Mouse (Mus musculus): ENCODE measurements around the gene Slc4a3. TPM values are rescaled to one million over a fixed set of nuclear protein-coding genes. Genes with fewer than 3 reads are reported as not detected.

Gene Slc4a3
- polyA plus RNA-seq, 1 experiment from 2014 or later, result 13.4 TPM

GRCm38 (mm10) chr1:75555680-75556079 is 9.6 kb downstream of the Slc4a3 start:
- Histone ChIP-seq H3K4me1 (replicated peaks) (peaks cover 10% of the 10 kb centered on the region), H3K27ac (no peak overlapping the region), H3K9ac (no peak overlapping the region), H3K36me3 (0 out of 2 replicates have a peak, but pooled peaks cover 4% of the 10 kb centered on the region), H3K27me3 (replicated peaks) (no peaks in the 10 kb centered on the region), H3K9me3 (no peaks in the 10 kb centered on the region), H3K4me2 (replicated peaks) (no peak overlapping the region), H3K4me3 (replicated peaks) (no peak overlapping the region)
- no peak for ATAC-seq
- WGBS, result 84% methylated on average over 7 of the region's 7 CpGs

DNA sequence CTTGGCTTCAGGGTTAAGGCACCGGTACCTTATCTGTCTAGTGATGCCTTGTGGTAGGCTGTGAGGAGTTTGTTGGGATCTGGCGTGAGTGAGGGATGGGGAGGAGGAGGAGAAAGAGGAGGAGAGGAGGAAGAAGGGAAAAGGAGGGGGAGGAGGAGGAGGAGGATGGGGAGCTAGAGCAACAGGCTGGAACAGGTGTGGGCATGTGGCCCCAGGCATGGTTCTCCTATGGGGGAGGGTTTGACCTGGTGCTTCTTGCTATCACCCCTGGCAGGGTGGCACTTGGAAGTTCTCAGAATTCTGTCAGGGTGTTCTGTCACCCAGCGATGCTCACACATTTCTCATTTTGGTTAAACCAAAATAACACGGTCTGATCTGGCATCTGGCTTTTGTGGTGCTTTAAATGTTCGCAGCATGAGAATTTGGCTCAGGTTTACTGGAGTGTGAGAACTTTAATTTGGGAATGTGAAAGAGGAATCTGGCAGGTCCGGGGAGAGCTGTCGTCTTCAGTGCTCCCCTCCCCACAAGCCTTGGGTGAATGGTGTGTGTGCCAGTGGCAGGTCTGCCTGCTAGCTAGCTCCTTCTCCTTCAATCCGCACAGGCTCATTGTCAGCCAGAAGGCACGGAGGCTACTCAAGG is 10.2 kb downstream of the Slc4a3 start:
- no peak for ATAC-seq
- no peak overlapping the region for H3K27ac ChIP-seq
- 0 out of 2 replicates have a peak, but pooled peaks cover 4% of the 10 kb centered on the region for H3K36me3 ChIP-seq
- H3K4me1 ChIP-seq (replicated peaks), result peaks cover 10% of the 10 kb centered on the region
- 88% methylated on average over 9 of the region's 9 CpGs for WGBS
- no peak overlapping the region for H3K4me2 ChIP-seq (replicated peaks)
- H3K9ac ChIP-seq, result no peak overlapping the region
- H3K27me3 ChIP-seq (replicated peaks), result no peaks in the 10 kb centered on the region
- H3K9me3 ChIP-seq, result no peaks in the 10 kb centered on the region
- H3K4me3 ChIP-seq (replicated peaks), result no peak overlapping the region

DNA sequence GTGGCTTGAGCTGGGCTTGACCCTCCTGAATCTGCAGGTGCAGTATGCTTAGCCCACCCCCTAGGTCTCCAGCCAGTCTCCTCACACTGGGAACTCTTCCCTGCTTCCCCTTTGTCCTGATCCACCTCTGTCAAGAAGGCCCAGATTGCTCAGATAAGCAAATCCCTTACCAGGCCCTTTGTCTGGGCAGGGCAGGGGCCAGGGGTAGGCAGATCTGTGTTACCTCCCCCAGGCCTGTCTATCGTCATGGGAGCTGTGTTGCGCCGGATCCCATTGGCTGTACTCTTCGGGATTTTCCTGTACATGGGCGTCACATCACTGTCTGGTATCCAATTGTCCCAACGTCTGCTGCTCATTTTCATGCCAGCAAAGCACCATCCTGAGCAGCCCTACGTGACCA is 11.0 kb downstream of the Slc4a3 start:
- Histone ChIP-seq H3K4me3 (replicated peaks) (no peak overlapping the region), H3K27me3 (replicated peaks) (no peaks in the 10 kb centered on the region), H3K36me3 (0 out of 2 replicates have a peak, but pooled peaks cover 2% of the 10 kb centered on the region), H3K9me3 (no peaks in the 10 kb centered on the region), H3K27ac (no peak overlapping the region), H3K4me2 (replicated peaks) (no peak overlapping the region), H3K9ac (no peak overlapping the region), H3K4me1 (replicated peaks) (peaks cover 10% of the 10 kb centered on the region)
- WGBS, result 88% methylated on average over 7 of the region's 7 CpGs
- ATAC-seq, result no peak

DNA sequence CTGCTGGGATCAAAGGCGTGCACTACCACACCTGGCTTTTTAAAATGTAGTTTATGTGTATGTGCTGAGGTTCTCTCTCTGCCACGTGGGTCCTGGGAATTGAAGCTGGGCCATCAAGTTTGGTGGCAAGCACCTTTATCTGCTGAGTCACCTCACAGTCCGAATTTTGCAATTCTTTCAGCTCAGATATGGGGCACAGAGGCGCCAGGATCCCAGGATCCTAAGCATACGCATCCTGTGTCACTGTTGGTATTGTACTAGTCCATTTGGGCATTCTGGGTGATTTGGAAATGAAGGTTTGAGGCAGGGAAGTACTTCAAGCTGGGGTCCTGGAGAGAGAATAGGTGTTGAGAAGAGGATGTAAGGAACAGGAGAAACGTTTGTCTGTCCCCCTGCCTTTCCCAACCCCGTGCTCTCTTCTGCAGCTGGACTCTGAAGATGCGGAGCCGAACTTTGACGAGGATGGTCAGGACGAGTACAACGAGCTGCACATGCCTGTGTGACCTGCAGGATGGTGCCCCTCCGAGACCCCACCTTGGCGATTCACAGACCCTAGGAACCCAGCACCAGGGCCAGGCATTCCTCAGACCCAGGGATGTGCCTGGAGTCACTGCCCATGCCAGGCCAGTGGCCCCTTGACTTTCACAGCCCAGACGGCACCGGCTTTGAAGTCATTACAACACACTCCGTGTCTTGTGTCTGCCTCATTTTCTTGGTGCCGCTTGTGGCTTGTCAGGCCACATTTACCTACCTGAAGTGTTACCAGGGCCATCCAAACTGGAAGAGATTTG is 12.5 kb downstream of the Slc4a3 start:
- peak overlapping the region; percentile 55; the same call in 1 of the 2 replicates for H3K4me2 ChIP-seq (replicated peaks)
- 84% methylated on average over 18 of the region's 18 CpGs for WGBS
- H3K9me3 ChIP-seq, result no peaks in the 10 kb centered on the region
- H3K27ac ChIP-seq, result peak overlapping the region; percentile 62
- ATAC-seq, result 0 out of 2 replicates have a peak, but pooled peaks have one; percentile 4
- no peak overlapping the region; the same call in 1 of the 2 replicates for H3K9ac ChIP-seq
- H3K27me3 ChIP-seq (replicated peaks), result no peaks in the 10 kb centered on the region
- H3K4me1 ChIP-seq (replicated peaks), result peaks cover 10% of the 10 kb centered on the region
- H3K4me3 ChIP-seq (replicated peaks), result no peak overlapping the region
- H3K36me3 ChIP-seq, result no peaks in the 10 kb centered on the region

GRCm38 (mm10) chr1:75559212-75559925 is 13.3 kb downstream of the Slc4a3 start:
- peak overlapping the region; percentile 55 for H3K4me2 ChIP-seq (replicated peaks)
- H3K4me3 ChIP-seq (replicated peaks), result no peak overlapping the region; the same call in 1 of the 2 replicates
- no peaks in the 10 kb centered on the region for H3K27me3 ChIP-seq (replicated peaks)
- peak; percentile 97 for ATAC-seq
- H3K36me3 ChIP-seq, result no peaks in the 10 kb centered on the region
- 6% methylated on average over 17 of the region's 17 CpGs for WGBS
- peak overlapping the region; percentile 32; the same call in 1 of the 2 replicates for H3K9ac ChIP-seq
- H3K4me1 ChIP-seq (replicated peaks), result peaks cover 10% of the 10 kb centered on the region
- H3K27ac ChIP-seq, result peak overlapping the region; percentile 62
- no peaks in the 10 kb centered on the region for H3K9me3 ChIP-seq

GRCm38 (mm10) chr1:75560206-75560913 is 14.3 kb downstream of the Slc4a3 start:
- no peaks in the 10 kb centered on the region for H3K27me3 ChIP-seq (replicated peaks)
- no peak overlapping the region for H3K4me2 ChIP-seq (replicated peaks)
- no peak overlapping the region for H3K9ac ChIP-seq
- no peak overlapping the region for H3K4me3 ChIP-seq (replicated peaks)
- H3K9me3 ChIP-seq, result no peaks in the 10 kb centered on the region
- no peaks in the 10 kb centered on the region for H3K36me3 ChIP-seq
- 79% methylated on average over 12 of the region's 12 CpGs for WGBS
- no peak for ATAC-seq
- H3K4me1 ChIP-seq (replicated peaks), result peaks cover 10% of the 10 kb centered on the region
- no peak overlapping the region for H3K27ac ChIP-seq

DNA sequence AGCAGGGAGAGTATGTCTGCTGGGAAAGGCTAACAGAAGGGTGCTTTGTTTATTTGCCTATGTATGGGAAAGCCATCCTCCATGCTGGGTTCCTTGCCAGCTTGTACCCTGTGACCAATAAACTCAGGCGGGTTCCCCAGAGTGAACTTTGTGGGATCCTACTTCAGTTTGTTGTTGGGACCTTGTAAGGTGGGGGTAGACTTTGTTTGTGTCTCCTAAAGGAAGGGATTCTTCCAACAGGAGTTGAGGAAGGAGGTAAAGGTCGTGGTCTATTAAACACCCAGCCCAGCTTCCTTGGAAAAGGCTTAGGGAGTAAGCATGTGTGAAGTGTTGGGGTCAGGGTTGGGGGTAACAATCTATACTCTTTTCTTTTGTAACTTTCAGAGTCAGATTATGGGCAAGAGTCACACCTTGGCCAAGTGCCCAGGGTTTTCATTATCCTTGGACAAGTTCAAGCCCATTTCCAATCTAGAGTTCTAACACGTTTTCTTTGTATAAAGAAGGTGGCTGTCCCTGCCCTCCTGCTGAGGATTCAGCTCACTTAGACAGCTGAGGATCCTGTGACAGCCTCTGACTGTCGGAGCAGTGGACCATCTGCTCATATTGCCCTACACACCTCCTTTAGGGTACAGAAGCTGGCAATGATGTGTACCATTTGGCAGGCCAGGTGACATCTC is 15.3 kb downstream of the Slc4a3 start:
- H3K4me3 ChIP-seq (replicated peaks), result no peak overlapping the region
- H3K4me1 ChIP-seq (replicated peaks), result peaks cover 10% of the 10 kb centered on the region
- no peak overlapping the region for H3K4me2 ChIP-seq (replicated peaks)
- H3K36me3 ChIP-seq, result no peaks in the 10 kb centered on the region
- no peak overlapping the region for H3K9ac ChIP-seq
- H3K27me3 ChIP-seq (replicated peaks), result no peaks in the 10 kb centered on the region
- no peak for ATAC-seq
- no peak overlapping the region for H3K27ac ChIP-seq
- H3K9me3 ChIP-seq, result no peaks in the 10 kb centered on the region
- 49% methylated on average over 4 of the region's 4 CpGs for WGBS

DNA sequence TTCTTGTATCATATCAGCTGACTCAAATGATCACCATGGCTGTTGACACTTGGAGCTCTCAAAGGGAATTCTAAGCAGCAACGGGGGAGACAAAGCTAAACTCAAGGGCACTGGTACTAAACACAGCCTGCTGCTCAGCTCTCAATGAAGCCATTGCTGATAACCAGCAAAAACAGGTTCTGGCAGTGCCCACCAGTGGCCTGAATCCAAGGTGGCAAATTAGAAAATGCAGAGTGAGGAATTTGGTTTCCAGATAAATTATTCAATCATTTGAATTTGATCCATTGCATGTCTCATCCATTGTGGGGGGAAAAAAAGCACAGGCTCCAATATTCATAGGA is 15.8 kb downstream of the Slc4a3 start:
- Histone ChIP-seq H3K4me1 (replicated peaks) (peaks cover 10% of the 10 kb centered on the region), H3K4me2 (replicated peaks) (no peak overlapping the region), H3K4me3 (replicated peaks) (no peak overlapping the region), H3K9ac (no peak overlapping the region), H3K27me3 (replicated peaks) (no peaks in the 10 kb centered on the region), H3K27ac (no peak overlapping the region), H3K9me3 (no peaks in the 10 kb centered on the region), H3K36me3 (no peaks in the 10 kb centered on the region)
- WGBS, result 68% methylated on average over 1 of the region's 1 CpGs
- ATAC-seq, result no peak

DNA sequence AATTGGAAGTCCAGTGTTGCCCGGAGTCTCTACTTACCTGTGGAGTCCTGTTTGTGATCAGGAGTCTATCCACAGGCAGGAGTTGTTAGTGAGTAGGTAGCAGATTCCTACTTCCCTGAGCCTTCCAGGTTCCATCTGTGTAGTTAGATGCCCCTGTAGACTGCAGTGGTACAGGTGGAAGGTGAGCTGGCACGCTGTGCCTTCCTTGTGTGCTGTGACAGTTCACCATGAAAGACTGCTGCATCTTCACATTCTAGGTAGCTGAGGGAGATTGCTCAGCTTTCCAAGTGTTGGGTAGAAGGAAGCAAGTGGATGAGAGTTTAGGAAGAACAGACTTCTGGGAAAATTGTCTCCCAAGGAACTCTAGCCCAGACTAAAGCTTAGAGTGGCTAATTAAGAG is 18.0 kb downstream of the Slc4a3 start:
- WGBS, result 82% methylated on average over 2 of the region's 2 CpGs
- ATAC-seq, result no peak
- Histone ChIP-seq H3K9me3 (no peaks in the 10 kb centered on the region), H3K4me3 (replicated peaks) (no peak overlapping the region), H3K27me3 (replicated peaks) (no peaks in the 10 kb centered on the region), H3K27ac (no peak overlapping the region), H3K4me1 (replicated peaks) (peaks cover 6% of the 10 kb centered on the region), H3K9ac (no peak overlapping the region), H3K36me3 (no peaks in the 10 kb centered on the region), H3K4me2 (replicated peaks) (no peak overlapping the region)

GRCm38 (mm10) chr1:75564916-75565315 is 18.9 kb downstream of the Slc4a3 start:
- Histone ChIP-seq H3K9me3 (no peaks in the 10 kb centered on the region), H3K36me3 (no peaks in the 10 kb centered on the region), H3K27me3 (replicated peaks) (no peaks in the 10 kb centered on the region), H3K9ac (no peak overlapping the region), H3K4me1 (replicated peaks) (no peaks in the 10 kb centered on the region), H3K4me2 (replicated peaks) (no peak overlapping the region), H3K27ac (no peak overlapping the region), H3K4me3 (replicated peaks) (no peak overlapping the region)
- 57% methylated on average over 5 of the region's 5 CpGs for WGBS
- ATAC-seq, result no peak

DNA sequence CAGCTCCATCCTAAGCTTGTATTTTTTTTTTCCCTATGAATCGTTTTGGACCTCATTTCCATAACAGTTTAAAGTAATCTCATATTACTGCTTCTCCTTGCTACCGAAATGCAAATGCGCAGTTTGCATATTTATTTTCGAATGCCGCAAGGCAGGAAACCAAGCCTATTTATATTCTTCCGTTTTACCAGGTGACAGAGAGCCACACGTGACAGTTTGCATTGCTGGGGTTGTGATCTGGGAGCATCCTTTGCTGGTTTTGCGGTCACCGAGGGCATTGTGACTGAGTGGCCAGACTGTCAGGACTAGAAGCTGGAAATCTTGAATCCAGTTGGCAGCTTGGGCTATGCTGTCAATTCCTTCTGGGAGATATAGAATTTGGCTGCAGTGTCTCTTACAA is 19.6 kb downstream of the Slc4a3 start:
- H3K27me3 ChIP-seq (replicated peaks), result no peaks in the 10 kb centered on the region

More for the DNA sequence above, 19.6 kb downstream of the Slc4a3 start:
- H3K4me1 ChIP-seq (replicated peaks), result no peaks in the 10 kb centered on the region
- no peaks in the 10 kb centered on the region for H3K36me3 ChIP-seq
- no peak overlapping the region for H3K4me3 ChIP-seq (replicated peaks)
- H3K27ac ChIP-seq, result no peak overlapping the region
- no peak overlapping the region for H3K4me2 ChIP-seq (replicated peaks)
- ATAC-seq, result no peak
- no peak overlapping the region for H3K9ac ChIP-seq
- H3K9me3 ChIP-seq, result no peaks in the 10 kb centered on the region
- 66% methylated on average over 9 of the region's 9 CpGs for WGBS

All from intestine, embryonic 15.5 days (tissue).